Mouse (Mus musculus): ENCODE measurements around the gene Tmprss11c.
A peak's percentile ranks its signal among the peaks of the same experiment; 100 is the strongest.
"Not testable (repeated sequence)": the region's sequence is repeated elsewhere in the genome, so short reads cannot be mapped to it uniquely, and the experiment has no call there.

The Tmprss11c gene

GRCm38 (mm10) chr5:86289208-86289607 lies at the start of gene Tmprss11c:
Gene Tmprss11c, minus strand, starts transcription at chr5:86289308.
- no peak for DNase-seq

GRCm38 (mm10) chr5:86318018-86318956 lies 29.2 kb upstream of the Tmprss11c start:
- not testable (repeated sequence) for DNase-seq

GRCm38 (mm10) chr5:86306116-86306515 lies 17.0 kb upstream of the Tmprss11c start:
- no peak for DNase-seq

GRCm38 (mm10) chr5:86303877-86304276 lies 14.8 kb upstream of the Tmprss11c start:
- DNase-seq, result no peak

GRCm38 (mm10) chr5:86246559-86246958 lies 42.5 kb downstream of the Tmprss11c start:
- DNase-seq, result no peak

GRCm38 (mm10) chr5:86244880-86245279 lies 44.2 kb downstream of the Tmprss11c start:
- no peak for DNase-seq

GRCm38 (mm10) chr5:86244275-86244674 lies 44.8 kb downstream of the Tmprss11c start:
- no peak for DNase-seq

- no peak for DNase-seq
Measured at GRCm38 (mm10) chr5:86227156-86227853, 61.8 kb downstream of the Tmprss11c start.

- DNase-seq, result no peak
Measured at GRCm38 (mm10) chr5:86197801-86198200, 91.3 kb downstream of the Tmprss11c start, which contains the start of gene Gnrhr. Gene Gnrhr, minus strand, starts transcription at chr5:86197901.

- DNase-seq, result no peak
Measured at GRCm38 (mm10) chr5:86191356-86191755, 97.8 kb downstream of the Tmprss11c start.

GRCm38 (mm10) chr5:86190770-86191169 lies 98.3 kb downstream of the Tmprss11c start:
- DNase-seq, result no peak

- peak; percentile 25 for DNase-seq
Measured at GRCm38 (mm10) chr5:86190290-86190689, 98.8 kb downstream of the Tmprss11c start.

GRCm38 (mm10) chr5:86187441-86187840 lies 101.7 kb downstream of the Tmprss11c start:
- no peak for DNase-seq
